Mouse (Mus musculus) C2C12 (cell line): ENCODE measurements around the gene Gm17657.

Experiments used
- CEBPB ChIP-seq: IDR thresholded peaks from one replicate; pipeline ENCODE4 v1.6.1; 2011; ENCODE audit warnings: low read depth, mild to moderate bottlenecking, control low read depth, moderate library complexity
- CTCF ChIP-seq: IDR thresholded peaks from one replicate; pipeline ENCODE4 v1.5.1; 2011; ENCODE audit not compliant: control insufficient read depth, insufficient read depth, insufficient read length
- MAX ChIP-seq: IDR thresholded peaks from one replicate; pipeline ENCODE4 v1.6.1; 2011; ENCODE audit warnings: mild to moderate bottlenecking, control low read depth
- MYOD1 ChIP-seq: IDR thresholded peaks from one replicate; pipeline ENCODE4 v1.6.1; 2011; ENCODE audit warnings: low read depth; ENCODE audit not compliant: control insufficient read depth, insufficient read length
- MYOG ChIP-seq: IDR thresholded peaks from one replicate; pipeline ENCODE4 v1.6.1; 2011; ENCODE audit not compliant: control insufficient read depth, insufficient read length; ENCODE audit errors: extremely low read depth
- USF1 ChIP-seq: IDR thresholded peaks from one replicate; pipeline ENCODE4 v1.6.1; 2011; ENCODE audit warnings: low read depth, mild to moderate bottlenecking, control low read depth, moderate library complexity

DNA sequence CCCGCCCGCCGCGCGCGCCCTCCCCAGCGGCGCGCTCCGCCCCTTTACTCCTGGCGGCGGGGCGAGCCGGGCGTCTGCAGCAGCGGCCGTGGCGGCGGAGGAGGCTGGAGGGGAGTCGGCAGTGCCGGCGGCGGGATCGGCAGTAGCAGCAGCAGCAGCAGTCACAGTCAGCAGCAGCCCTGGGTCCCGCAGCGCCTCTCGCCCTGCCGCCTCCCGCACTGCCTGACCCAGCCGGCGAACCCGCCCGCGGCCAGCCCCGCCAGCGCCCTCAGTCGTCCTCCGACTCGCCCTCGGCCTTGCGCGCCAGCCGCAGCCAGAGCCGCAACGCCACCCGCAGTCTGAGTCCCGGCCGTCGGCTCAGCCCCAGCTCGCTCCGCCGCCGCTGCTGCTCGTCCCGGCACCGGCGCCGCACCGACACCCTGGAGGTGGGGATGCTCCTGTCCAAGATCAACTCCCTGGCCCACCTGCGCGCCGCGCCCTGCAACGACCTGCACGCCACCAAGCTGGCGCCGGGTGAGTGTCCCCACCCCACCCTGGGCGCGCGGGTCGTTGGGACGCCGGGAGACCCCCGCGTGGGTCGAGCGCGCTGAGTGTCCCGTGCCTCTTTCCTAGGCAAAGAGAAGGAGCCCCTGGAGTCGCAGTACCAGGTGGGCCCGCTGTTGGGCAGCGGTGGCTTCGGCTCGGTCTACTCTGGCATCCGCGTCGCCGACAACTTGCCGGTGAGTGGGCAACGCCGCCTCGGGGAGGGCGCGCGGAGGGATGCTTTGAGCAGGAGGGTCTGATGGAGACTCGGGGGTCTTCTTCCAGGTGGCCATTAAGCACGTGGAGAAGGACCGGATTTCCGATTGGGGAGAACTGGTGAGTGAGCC, 58.5 kb downstream of the Gm17657 start, which contains the start of gene Pim1:
- TF ChIP-seq CTCF (peak; percentile 22), MYOD1 (no peak), USF1 (no peak), MAX (no peak), MYOG (no peak), CEBPB (no peak)
